Mouse (Mus musculus) neural tube, embryonic 12.5 days (tissue): ENCODE measurements around the gene Dennd2a. TPM values are rescaled to one million over a fixed set of nuclear protein-coding genes. Genes with fewer than 3 reads are reported as not detected.

ENCODE experiments used
- ATAC-seq: fragments of 200-750 bp; cut with Nextera tagmentation; 2 replicates; pipeline ENCODE4 v1.8.0; 2017; ENCODE audit warnings: low read depth, mild to moderate bottlenecking, moderate TSS enrichment, moderate library complexity; ENCODE audit not compliant: low FRiP score
- H3K27ac ChIP-seq: fragments of 300-500 bp; sonication (generic); 2 replicates; pipeline ENCODE4 v1.5.1; 2016
- H3K27me3 ChIP-seq: fragments of 300-500 bp; sonication (generic); replicated peaks from 2 replicates; pipeline ENCODE4 v1.6.1; 2016; ENCODE audit warnings: mild to moderate bottlenecking
- H3K36me3 ChIP-seq: fragments of 300-500 bp; sonication (generic); 2 replicates; pipeline ENCODE4 v1.6.1; 2016; ENCODE audit warnings: mild to moderate bottlenecking
- H3K4me1 ChIP-seq: fragments of 300-500 bp; sonication (generic); 2 replicates; pipeline ENCODE4 v1.6.1; 2016
- H3K4me2 ChIP-seq: fragments of 300-500 bp; sonication (generic); replicated peaks from 2 replicates; pipeline ENCODE4 v1.6.1; 2016; ENCODE audit warnings: mild to moderate bottlenecking
- H3K4me3 ChIP-seq: fragments of 300-500 bp; sonication (generic); 2 replicates; pipeline ENCODE4 v1.5.1; 2016
- H3K9ac ChIP-seq: fragments of 300-500 bp; sonication (generic); 2 replicates; pipeline ENCODE4 v1.6.1; 2016; ENCODE audit warnings: mild to moderate bottlenecking
- H3K9me3 ChIP-seq: fragments of 300-500 bp; sonication (generic); 2 replicates; pipeline ENCODE4 v1.6.1; 2016; ENCODE audit warnings: mild to moderate bottlenecking
- WGBS: fragments of 180-500 bp; shearing (Covaris S2); methylation state at CpG from one replicate; pipeline ENCODE4 v1.1.7; 2016; 5-methylcytosine and 5-hydroxymethylcytosine counted together
- polyA plus RNA-seq: library from polyadenylated mRNA; unstranded; fragments of >200 nt; fragmentation: Nextera tagmentation; extraction: Ambion mirVana; gene quantifications from 2 replicates; pipeline ENCODE4 v1.2.1, GENCODE M21; 2016

Dennd2a gene
- polyA plus RNA-seq, 1 experiment from 2014 or later = 50.6 TPM

GRCm38 (mm10) chr6:39579552-39579951, 21.9 kb upstream of the Dennd2a start:
- H3K36me3 ChIP-seq = peaks cover 59% of the 10 kb centered on the region
- H3K4me1 ChIP-seq = peaks cover 4% of the 10 kb centered on the region
- H3K27me3 ChIP-seq = no peaks in the 10 kb centered on the region
- H3K4me3 ChIP-seq = no peak overlapping the region
- ATAC-seq = no peak
- H3K4me2 ChIP-seq = no peak overlapping the region
- H3K27ac ChIP-seq = no peak overlapping the region
- H3K9me3 ChIP-seq = no peaks in the 10 kb centered on the region
- H3K9ac ChIP-seq = no peak overlapping the region
- 90% methylated on average over 7 of the region's 7 CpGs for WGBS

GRCm38 (mm10) chr6:39574951-39575350, 17.3 kb upstream of the Dennd2a start:
- no peak overlapping the region for H3K9ac ChIP-seq
- no peak overlapping the region for H3K27ac ChIP-seq
- H3K4me2 ChIP-seq = peak overlapping the region; percentile 86
- no peaks in the 10 kb centered on the region for H3K9me3 ChIP-seq
- peak overlapping the region; percentile 73 for H3K4me3 ChIP-seq
- H3K27me3 ChIP-seq = no peaks in the 10 kb centered on the region
- peaks cover 7% of the 10 kb centered on the region for H3K4me1 ChIP-seq
- no peak for ATAC-seq
- 77% methylated on average over 7 of the region's 7 CpGs for WGBS
- H3K36me3 ChIP-seq = peaks cover 24% of the 10 kb centered on the region

GRCm38 (mm10) chr6:39574555-39574869, 16.8 kb upstream of the Dennd2a start:
- no peaks in the 10 kb centered on the region for H3K9me3 ChIP-seq
- H3K4me3 ChIP-seq = peak overlapping the region; percentile 73
- peaks cover 20% of the 10 kb centered on the region for H3K36me3 ChIP-seq
- peak overlapping the region; percentile 73 for H3K9ac ChIP-seq
- H3K4me2 ChIP-seq = peak overlapping the region; percentile 86
- no peak; the same call in 1 of the 2 replicates for ATAC-seq
- H3K27me3 ChIP-seq = no peaks in the 10 kb centered on the region
- peaks cover 7% of the 10 kb centered on the region for H3K4me1 ChIP-seq
- 33% methylated on average over 10 of the region's 10 CpGs for WGBS
- H3K27ac ChIP-seq = peak overlapping the region; percentile 91

GRCm38 (mm10) chr6:39573791-39574554, 16.3 kb upstream of the Dennd2a start, which contains the start of gene Adck2:
Gene Adck2, plus strand, starts transcription at chr6:39573873.
- Histone ChIP-seq H3K4me3 (peak within 1 kb of the TSS; percentile 73), H3K36me3 (peaks cover 15% of the 10 kb centered on the region), H3K27ac (peak within 1 kb of the TSS; percentile 91), H3K9ac (peak within 1 kb of the TSS; percentile 73), H3K9me3 (no peaks in the 10 kb centered on the region), H3K4me1 (peaks cover 7% of the 10 kb centered on the region), H3K4me2 (peak within 1 kb of the TSS; percentile 86), H3K27me3 (no peaks in the 10 kb centered on the region)
- peak; percentile 95 for ATAC-seq
- WGBS = under 1% methylated on average over 49 of the region's 49 CpGs

- 70% methylated on average over 3 of the region's 3 CpGs for WGBS
- ATAC-seq = no peak
- Histone ChIP-seq H3K9me3 (no peaks in the 10 kb centered on the region), H3K4me2 (no peak overlapping the region), H3K4me3 (no peak overlapping the region), H3K27ac (no peak overlapping the region), H3K36me3 (no peaks in the 10 kb centered on the region), H3K27me3 (no peaks in the 10 kb centered on the region), H3K9ac (no peak overlapping the region), H3K4me1 (peaks cover 7% of the 10 kb centered on the region)
Measured at GRCm38 (mm10) chr6:39570426-39570825, 12.8 kb upstream of the Dennd2a start.

- 25% methylated on average over 5 of the region's 5 CpGs for WGBS
- H3K9me3 ChIP-seq = no peaks in the 10 kb centered on the region
- H3K4me3 ChIP-seq = no peak overlapping the region
- no peaks in the 10 kb centered on the region for H3K4me1 ChIP-seq
- H3K36me3 ChIP-seq = no peaks in the 10 kb centered on the region
- no peak overlapping the region for H3K9ac ChIP-seq
- no peak overlapping the region for H3K27ac ChIP-seq
- no peak overlapping the region for H3K4me2 ChIP-seq
- ATAC-seq = no peak
- no peaks in the 10 kb centered on the region for H3K27me3 ChIP-seq
Measured at GRCm38 (mm10) chr6:39567528-39567927, 9.9 kb upstream of the Dennd2a start.

- ATAC-seq = no peak
- Histone ChIP-seq H3K27me3 (no peaks in the 10 kb centered on the region), H3K36me3 (no peaks in the 10 kb centered on the region), H3K9ac (no peak overlapping the region), H3K4me2 (peak overlapping the region; percentile 36), H3K4me1 (peaks cover 11% of the 10 kb centered on the region), H3K27ac (no peak overlapping the region), H3K9me3 (no peaks in the 10 kb centered on the region), H3K4me3 (0 out of 2 replicates have a peak overlapping the region, but pooled peaks have one; percentile 3)
- WGBS = 25% methylated on average over 23 of the region's 23 CpGs
Measured at GRCm38 (mm10) chr6:39562166-39563015, 4.7 kb upstream of the Dennd2a start.

- no peaks in the 10 kb centered on the region for H3K9me3 ChIP-seq
- peaks cover 35% of the 10 kb centered on the region for H3K4me1 ChIP-seq
- H3K27me3 ChIP-seq = no peaks in the 10 kb centered on the region
- no peak overlapping the region for H3K4me3 ChIP-seq
- no peak overlapping the region for H3K27ac ChIP-seq
- no peak for ATAC-seq
- WGBS = 49% methylated on average over 6 of the region's 6 CpGs
- no peak overlapping the region for H3K9ac ChIP-seq
- no peaks in the 10 kb centered on the region for H3K36me3 ChIP-seq
- no peak overlapping the region for H3K4me2 ChIP-seq
Measured at GRCm38 (mm10) chr6:39559276-39559939, 1.7 kb upstream of the Dennd2a start.

GRCm38 (mm10) chr6:39556900-39557659, 587 bp downstream of the Dennd2a start:
- peak; percentile 73 for ATAC-seq
- peak overlapping the region; percentile 87 for H3K4me3 ChIP-seq
- H3K36me3 ChIP-seq = peaks cover 7% of the 10 kb centered on the region; the same call in 1 of the 2 replicates
- H3K27me3 ChIP-seq = no peaks in the 10 kb centered on the region
- peak overlapping the region; percentile 86 for H3K27ac ChIP-seq
- peak overlapping the region; percentile 95 for H3K9ac ChIP-seq
- peak overlapping the region; percentile 78 for H3K4me2 ChIP-seq
- peaks cover 40% of the 10 kb centered on the region for H3K4me1 ChIP-seq
- H3K9me3 ChIP-seq = no peaks in the 10 kb centered on the region
- WGBS = under 1% methylated on average over 52 of the region's 54 CpGs

GRCm38 (mm10) chr6:39555648-39555945, 2.1 kb downstream of the Dennd2a start:
- peaks cover 7% of the 10 kb centered on the region; the same call in 1 of the 2 replicates for H3K36me3 ChIP-seq
- no peaks in the 10 kb centered on the region for H3K9me3 ChIP-seq
- no peak overlapping the region for H3K4me3 ChIP-seq
- no peaks in the 10 kb centered on the region for H3K27me3 ChIP-seq
- peak overlapping the region; percentile 36; the same call in 1 of the 2 replicates for H3K9ac ChIP-seq
- no peak for ATAC-seq
- H3K27ac ChIP-seq = no peak overlapping the region
- H3K4me2 ChIP-seq = peak overlapping the region; percentile 78
- peaks cover 42% of the 10 kb centered on the region for H3K4me1 ChIP-seq
- WGBS = 80% methylated on average over 2 of the region's 2 CpGs

- peak overlapping the region; percentile 78 for H3K4me2 ChIP-seq
- no peak overlapping the region for H3K27ac ChIP-seq
- 0 out of 2 replicates have a peak overlapping the region, but pooled peaks have one; percentile 26 for H3K9ac ChIP-seq
- no peak for ATAC-seq
- H3K4me1 ChIP-seq = peaks cover 41% of the 10 kb centered on the region
- H3K36me3 ChIP-seq = peaks cover 7% of the 10 kb centered on the region; the same call in 1 of the 2 replicates
- WGBS = 80% methylated on average over 12 of the region's 12 CpGs
- no peak overlapping the region for H3K4me3 ChIP-seq
- H3K9me3 ChIP-seq = no peaks in the 10 kb centered on the region
- no peaks in the 10 kb centered on the region for H3K27me3 ChIP-seq
Measured at GRCm38 (mm10) chr6:39554888-39555647, 2.6 kb downstream of the Dennd2a start.
